Mouse (Mus musculus) cerebellum, adult 18-20 months (tissue): ENCODE results near the gene Rpusd4.
A peak's percentile ranks its signal among the peaks of the same experiment; 100 is the strongest.

Experiments used
- DNase-seq, 2 experiments: peaks; one replicate each; pipeline ENCODE4 v3.0.0; 2021

Rpusd4 gene

DNA sequence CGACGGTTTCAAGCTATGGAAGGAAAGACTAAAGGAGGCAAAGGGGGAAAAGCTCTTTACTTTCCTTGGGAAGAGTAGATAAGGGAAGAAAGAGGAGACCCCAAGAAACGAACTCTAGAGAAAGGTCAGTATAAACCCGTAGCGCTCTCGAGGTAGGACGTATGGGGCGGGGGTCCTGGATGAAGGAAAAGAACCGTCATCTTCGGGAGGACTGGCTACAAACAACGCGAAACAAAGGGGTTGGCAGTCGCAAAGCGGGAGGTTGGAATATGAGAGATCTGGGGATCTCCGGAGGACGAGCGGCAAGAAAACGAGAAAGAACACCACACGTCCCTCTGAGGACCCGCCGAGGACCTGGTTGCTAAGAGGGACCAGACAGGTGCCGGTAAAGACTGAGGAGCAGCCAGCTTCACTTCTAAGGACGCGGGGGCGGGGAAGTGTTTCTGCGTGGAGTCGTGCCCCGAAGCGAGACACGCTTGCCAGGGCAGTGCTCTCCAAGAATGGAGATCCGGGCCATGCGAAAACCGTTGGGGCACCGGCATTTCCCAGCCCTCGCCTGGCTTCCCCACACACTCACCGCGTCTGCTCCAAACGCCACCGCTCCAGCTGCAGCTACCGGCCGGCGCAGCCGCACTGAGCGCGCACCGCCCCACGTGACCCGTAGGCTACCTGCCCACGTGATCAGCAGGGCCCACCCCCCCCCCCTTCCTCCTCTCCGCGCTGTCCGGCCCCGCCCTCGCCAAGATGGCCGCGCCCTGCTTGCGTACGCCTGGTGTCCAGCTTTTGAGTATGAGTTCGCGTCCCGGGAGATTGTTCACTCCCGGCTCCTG lies at the start of gene Rpusd4, which contains the start of gene Fam118b:
TSS of gene Rpusd4 (plus strand) at position 720 of the 830 bp plus-strand sequence.
TSS of gene Fam118b (minus strand) at position 660 of the 830 bp plus-strand sequence.
- peak; percentile 93 to 95 for DNase-seq

DNA sequence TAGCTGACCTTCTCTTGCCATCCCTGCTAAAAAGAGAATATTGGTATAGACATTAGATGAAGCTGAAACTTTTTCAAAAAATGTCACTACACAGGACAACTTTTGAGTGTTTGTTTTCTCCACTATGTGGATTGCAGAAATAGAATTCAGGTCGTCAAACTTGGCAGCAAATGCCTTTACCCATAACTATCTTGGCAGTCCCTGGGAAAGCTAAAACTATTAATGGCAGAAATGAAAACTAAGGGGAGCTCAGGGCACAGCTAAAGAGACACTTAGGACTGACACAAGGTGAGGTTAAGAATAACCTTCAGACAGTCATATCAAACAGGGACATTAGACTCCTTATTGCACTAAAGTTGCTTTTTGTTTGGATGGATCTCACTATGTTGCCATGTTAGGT lies 49.7 kb upstream of the Rpusd4 start:
- DNase-seq, result no peak

DNA sequence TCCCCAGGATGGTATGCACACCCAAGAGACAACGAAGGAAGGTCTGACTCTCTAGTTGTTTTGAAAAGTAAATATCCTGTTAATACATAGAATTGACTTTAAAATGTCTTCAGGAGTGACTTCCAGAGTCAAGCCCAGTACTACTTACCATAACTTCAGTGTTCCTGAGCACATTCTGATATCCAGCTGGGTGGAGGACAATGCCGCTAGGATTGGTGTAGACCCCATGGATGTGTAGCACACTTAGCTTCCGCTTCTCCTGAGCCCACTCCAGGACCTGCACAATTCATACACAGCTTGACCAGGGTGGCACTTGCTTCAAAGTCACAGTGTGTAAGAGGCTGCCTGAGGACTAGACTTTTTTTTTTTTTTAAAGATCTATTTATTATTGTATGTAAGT lies 44.2 kb upstream of the Rpusd4 start:
- no peak for DNase-seq

DNA sequence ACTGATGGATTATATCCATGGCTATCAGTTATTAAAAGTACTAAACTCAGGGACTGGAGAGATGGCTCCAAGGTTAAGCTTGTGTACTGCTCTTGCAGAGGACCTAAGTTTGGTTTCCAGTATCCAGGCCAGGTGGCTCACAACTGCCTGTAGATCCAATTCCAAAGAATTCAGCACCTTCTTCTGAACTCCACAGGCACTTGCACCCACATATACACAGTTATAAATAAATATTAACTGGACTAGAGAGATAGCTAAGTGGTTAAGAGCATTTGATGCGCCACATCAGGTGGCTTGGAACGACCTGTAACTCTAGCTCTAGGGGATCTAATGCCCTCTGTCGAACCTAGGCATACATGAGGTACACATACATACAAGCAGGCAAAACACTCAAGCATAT lies 39.0 kb upstream of the Rpusd4 start:
- no peak for DNase-seq

DNA sequence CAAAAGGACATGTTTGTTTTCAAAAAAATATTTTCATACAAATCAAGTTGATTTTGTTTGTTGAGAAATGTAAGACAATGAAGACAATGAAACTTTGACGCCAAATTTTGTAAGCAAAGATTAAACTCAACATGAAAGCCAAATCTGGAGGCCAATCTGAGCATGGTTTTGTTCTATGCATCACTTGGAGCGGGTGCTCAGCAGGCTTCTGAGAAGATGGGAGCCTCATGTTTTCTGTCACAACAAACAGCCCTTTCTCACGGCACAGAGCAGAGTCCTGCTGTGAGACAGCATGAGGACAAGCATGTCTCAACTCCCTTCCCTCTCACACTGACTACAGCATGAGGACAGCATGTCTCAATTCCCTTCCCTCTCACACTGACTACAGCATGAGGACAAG lies 31.7 kb upstream of the Rpusd4 start:
- no peak for DNase-seq

DNA sequence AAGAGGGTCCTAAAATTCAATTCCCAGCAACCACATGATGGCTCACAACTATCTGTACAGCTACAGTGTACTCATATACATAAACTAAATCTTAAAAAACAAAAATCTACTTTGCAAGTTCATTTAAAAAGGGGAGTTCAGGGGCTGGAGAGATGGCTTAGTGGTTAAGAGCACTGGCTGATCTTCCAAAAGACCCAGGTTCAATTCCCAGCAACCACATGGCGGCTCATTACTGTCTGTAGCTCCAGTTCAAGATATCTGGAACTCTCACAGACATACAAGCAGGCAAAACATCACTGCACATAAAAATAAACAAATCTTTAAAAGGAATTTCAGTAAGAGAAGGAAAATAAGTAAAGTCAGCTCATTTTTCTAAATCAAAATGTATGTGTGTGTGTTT lies 29.3 kb upstream of the Rpusd4 start:
- DNase-seq, result no peak

DNA sequence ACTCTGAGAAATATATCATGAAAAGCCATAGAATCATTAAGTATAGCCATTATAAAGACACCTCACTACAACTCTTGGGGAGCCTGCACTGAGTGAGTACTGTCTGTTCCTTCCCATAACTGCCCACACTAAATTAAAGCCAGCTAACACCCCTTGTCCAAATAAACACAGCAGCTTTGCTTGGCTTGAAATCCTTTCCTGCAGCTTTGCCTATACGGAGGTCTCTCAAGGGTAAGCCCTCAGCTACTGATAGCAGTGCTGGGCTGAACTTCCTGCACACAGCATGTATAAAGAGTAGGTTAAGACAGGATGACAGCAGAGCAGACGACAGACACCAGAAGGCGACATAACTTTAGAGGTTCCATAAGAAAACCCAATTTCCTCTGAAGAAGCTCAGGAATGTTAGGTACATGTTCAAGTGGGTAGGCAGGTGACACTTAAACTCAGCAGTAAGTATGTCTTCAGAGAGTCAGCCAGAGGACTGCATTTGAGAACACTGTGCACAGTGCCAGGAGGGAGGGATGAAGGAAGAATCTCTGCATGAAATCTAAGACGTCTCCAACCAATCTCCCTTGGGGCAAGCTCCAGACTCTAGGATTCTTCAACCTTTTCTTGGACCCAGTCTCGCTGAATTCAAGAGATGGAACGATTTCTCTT lies 28.6 kb upstream of the Rpusd4 start:
- no peak for DNase-seq

DNA sequence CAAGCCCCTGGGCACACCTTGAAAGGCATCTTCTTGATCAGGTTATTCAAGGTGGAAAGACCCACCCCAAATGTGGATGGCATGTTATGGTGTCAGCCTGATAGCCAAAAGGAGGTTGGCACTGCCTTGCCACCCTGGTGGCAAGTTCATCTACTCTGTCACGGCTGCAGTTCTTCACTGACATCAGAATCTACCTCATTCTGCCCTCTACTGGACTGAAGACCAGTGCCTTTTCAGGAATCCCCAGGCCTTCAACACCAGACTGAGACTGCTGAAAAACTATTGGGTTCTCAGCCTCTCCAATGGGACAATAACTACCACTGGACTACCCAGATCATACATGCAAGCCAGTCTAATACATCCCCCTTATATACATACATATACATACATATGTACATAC lies 27.9 kb upstream of the Rpusd4 start:
- DNase-seq, result no peak

DNA sequence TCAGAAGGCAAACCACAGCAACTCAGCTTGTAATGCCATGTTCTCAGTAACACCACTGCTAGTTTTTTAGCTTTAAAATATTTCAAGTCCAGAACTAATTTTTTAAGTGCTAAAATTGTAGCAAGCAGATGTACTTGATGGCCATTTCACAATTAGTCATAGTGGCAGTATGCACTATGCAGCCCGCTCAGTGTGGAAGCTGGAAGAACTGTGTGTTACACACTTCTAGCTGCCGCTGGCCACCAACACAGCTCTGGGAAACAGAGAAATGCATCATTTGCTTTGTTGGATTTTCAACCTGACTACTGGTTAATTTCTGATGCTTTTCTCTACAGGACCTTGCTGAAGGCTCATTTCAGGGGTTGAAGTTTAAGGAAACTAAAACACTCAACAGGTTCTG lies 20.3 kb upstream of the Rpusd4 start:
- DNase-seq, result no peak

DNA sequence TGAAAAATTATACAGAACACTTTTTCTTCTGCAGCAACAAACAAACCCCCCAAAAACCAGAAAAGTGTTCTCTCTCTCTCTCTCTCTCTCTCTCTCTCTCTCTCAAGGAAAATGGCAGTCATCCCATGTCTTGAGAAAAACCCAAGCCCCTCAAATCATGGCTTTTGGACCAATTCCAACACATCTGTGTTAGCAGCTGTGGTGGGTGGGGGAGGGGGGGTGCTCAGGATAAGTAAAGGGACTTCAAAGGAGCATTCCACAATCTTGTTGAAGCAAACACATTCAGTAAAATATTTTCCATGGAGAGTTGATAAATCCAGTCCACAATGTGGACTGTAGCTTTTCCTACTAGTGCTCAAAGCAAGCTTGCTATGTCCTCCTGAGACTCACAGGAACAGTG lies 18.2 kb upstream of the Rpusd4 start:
- no peak for DNase-seq

DNA sequence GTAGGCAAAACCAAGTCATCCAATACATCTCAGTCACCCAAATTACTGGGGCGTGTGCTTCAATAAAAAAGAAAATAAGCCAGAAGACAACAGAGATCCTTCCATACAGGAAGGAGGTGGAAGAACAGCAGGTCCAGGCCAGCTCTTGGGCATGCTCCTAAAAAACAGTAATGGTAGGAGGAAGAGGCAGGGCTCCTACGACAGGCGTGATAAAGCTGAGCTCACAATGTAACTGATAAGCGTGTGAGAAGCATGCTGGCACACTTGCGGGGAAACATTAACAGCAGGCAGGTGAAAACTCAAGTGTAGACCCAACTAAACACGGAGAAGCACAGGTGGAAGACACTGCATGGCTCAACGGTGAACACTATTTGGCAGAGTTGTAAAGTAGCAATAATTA lies 10.3 kb upstream of the Rpusd4 start:
- DNase-seq, result no peak

DNA sequence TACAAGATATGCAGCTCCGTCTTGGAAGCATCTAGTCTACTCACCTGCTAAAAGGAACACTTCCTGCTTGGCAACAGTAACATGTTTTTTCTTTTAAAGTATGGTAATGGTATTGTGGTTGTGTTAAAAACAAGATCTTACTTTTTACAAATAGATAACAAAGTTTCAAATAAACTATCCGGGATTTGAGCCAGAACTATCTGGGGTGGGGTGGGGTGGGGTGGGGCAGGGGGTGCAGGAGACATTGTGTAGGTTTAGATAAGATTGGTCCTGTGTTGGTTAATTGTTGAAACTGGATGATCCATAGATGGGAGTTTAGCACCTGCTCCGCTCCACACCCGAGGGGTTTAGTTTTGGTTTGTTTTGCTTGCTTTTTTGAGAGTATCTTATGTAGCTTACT lies 5.2 kb upstream of the Rpusd4 start:
- no peak for DNase-seq

DNA sequence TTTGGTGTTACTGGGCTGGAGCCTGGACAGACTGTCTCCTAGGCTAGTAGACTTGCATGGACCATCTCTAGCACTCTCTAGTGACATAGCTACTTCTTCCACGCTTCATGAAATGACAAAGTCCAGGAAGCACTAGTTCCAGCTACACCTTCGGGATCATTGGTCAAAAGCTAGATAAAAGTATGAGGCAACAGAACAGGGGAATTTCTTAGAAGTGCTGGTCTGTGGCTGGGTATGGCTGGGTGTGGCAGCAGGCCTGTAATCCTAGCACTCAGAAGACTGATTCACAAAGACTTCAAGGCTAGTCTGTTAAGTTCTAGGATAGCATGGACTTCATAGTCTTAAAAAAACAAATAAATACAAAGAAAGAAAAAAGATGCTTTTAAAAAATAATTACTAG lies 4.2 kb upstream of the Rpusd4 start:
- no peak for DNase-seq

DNA sequence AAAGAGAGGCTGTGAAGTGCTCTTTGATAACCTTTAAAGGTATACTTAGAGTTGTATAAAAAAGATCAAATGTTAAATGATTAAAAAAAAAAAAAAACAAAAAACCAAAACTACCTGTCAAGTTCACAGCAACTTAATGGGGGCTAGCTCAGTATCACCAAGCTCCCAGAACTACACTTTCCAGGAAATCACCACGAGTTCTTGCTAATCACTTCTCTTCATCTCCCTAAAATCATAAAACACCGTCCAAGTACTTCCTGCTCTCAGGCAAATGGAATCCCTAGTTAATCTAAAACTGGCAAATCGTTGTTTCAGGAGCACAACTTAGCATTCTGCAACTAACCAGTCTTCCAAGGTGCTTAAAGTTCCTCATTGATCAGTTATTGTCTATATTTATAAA lies 3.2 kb upstream of the Rpusd4 start:
- no peak for DNase-seq

DNA sequence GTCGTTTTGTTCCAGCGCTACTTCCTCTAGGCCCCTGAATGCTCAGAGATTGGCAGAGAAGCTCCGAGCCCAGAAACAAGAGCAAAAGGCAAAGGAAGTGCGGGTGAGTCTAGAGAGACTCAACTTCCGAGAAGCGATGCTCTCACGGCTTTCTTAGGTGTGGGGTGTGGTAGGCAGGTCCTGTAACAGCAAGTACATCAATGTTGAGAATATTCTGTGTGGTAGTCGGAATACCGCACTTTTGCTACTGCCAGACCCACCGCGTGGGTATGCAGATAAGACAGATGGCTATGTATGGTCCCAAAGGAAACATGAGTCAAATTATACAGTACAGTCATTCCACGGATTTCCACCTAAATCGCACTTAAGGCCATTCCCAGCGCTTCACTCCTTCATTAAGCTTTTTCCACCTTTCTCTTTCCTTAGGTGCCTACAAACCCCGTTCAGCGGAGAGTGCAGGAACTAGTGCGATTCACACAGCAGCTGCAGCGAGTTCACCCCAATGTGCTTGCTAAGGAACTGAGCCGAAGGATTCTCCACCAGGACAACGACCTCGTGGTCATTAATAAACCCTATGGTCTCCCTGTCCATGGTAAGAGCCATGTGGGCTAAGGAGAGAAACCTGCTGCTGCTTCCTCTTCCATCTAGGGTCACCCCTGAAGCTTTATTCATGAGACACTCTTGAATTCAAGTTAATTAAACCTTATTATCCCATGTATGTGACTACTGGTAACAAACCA lies 481 bp downstream of the Rpusd4 start:
- DNase-seq, result no peak

DNA sequence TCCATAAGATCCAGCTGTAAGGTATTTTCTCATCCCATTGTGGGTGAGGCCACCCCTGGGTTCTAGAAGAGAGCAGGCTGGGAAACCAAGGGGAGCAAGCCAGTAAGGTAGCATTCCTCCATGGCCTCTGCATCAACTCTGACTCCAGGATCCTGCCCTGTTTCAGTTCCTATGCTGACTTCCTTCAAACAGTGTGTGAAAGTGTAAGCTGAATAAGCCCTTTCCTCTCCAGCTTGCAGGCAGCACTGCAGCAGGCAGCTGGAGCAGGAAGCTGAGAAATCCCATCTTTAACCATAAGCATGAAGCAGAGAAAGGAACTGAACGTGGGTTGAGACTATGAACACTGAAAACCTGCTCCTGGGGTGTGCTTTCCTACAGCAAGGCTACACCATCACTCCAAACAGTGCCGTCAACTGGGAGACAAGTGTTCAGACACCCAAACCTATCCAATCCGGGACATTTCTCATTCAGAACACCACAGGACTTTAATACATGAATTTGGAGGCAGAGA lies 10.2 kb downstream of the Rpusd4 start:
- no peak for DNase-seq

DNA sequence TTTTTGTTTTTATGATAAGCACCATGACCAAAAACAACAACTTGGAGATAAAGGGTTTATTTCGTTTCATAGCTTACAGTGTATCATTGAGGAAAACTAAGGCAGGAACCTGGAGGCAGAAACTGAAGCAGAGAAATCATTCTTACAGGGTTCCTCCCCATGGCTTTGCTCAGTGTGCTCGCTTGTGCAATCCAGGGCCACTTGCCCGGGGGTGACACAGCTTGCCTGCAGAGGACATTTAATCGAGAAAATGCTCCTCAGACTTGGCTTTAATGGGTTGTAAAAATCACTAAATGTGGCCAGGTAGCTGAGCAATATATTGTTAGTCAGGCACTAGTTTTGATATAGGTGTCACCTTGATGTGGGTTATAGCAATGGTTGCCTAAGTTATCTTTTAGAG lies 10.8 kb downstream of the Rpusd4 start:
- DNase-seq, result no peak

DNA sequence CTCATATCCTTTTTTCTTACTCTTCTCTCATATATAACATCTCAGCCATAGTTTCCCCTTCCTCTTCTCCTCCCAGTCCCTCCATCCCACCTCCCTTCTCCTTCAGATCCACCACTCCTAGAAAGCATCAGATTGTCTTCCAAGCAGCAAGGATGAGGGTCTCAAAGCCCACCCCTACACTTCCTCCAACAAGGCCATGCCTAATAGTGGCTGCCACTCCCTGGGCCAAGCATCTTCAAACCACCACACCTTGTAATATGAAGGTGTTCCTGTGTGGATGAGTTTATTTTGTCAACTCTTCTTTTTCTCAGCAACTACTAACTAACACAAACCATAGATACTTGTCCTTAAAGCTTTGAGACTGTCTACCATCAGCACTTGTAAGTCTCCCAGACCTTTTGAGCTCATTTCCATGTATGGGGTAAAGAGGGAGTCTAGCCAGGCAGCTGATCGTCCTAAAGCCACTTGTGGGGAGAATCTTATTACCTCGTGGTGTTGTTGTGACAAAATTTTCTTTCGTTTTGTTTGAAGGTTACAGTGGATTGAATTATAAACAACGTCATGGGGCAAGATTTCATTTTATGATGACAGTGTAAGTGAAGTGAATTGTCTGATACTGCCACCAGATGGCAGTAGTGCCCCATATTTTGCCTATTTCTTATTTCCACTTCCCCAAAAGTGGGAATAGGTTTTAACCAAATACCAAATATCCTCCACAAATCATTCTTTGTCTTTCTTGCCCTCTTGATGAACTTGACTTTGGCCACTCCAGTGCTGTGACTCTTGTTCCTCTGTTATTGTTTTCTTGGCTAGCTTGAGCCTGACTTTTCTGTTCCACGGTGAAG lies 14.6 kb downstream of the Rpusd4 start:
- peak; percentile 56 to 80 for DNase-seq

DNA sequence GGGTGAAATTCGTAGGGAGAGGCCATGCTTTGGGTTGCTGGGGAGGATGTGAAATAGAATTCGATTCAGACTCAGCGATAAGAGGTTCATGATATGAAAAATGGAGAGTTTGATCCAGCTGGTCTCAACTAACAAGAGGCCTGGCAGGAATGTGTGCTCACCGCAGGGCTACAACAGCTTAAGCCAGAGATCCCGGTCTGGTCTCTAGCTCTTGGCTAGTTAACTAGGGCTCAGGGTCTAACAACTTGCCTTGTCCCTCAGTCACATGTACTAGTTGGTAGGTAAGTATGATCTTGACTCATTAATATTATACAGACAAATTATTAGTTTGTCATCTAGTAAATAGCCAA lies 15.2 kb downstream of the Rpusd4 start:
- no peak for DNase-seq

DNA sequence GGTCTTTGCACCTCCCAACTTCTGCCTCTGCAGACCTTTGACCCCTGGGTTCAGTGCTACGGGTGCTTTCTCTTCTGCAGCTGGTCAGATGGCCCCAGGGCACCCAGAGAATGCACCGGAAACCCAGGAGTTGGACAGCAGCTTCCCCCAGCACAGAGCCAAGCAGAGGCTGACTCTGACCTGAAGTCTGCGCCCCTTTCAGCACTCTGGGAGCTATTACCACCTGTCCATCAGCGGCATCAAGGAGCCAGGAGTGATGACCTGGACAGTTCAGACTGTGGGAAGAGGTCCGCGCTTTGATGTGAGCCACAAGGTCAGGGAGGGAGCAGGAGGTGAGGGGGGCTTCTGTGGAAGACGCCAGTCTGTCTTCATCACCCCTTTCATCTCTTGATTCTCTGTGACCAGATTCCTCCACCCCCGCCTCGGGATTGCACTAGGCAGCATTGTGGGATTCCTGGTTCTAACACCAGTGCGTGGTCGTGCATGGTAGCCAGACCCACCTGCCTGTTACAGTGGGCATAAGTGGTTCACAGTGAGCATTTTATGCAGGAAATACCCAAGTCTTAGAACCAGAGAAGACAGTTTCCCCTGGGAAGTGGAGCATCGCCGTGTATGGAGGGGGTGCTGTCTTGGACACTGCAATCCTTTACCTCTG lies 15.9 kb downstream of the Rpusd4 start:
- no peak for DNase-seq

DNA sequence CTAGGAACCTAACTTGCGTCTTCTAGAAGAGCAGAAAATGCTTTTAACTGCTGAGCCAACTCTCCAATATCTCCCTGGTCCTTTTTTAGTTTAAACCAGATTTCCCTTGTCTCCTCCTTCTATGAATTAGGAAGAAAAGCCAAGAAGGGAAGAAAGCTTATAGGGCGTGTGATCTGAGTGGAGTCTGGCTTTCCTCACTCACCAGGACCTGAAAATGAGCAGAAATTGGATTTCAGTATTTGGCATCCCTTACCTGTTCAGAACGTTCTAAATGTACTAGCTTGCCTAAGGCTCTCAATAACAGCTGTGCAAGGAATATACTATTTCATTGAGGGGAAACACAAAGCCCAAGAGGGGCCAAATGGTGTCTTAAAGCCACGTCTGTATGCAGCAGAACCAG lies 16.7 kb downstream of the Rpusd4 start:
- no peak for DNase-seq

DNA sequence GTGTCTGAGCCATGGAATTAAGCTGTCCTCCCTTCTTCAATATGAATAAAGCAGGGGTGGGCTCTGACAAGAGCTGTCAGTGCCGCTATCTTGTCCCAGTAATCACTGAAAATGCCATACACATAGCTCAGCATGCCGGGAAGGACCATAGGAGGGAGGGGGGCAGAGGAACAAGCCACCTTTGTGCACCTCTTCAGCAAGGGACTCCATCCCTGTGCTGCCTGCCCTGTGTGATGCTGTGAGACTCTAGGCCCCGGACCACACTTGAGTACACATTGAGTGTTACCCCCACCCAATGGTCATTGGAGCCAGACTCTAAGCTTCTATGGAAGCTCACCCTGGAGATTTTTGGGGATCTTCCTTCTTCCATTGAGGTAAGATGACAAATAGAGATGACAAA lies 18.7 kb downstream of the Rpusd4 start:
- DNase-seq, result no peak
